In the genomic region with DNA sequence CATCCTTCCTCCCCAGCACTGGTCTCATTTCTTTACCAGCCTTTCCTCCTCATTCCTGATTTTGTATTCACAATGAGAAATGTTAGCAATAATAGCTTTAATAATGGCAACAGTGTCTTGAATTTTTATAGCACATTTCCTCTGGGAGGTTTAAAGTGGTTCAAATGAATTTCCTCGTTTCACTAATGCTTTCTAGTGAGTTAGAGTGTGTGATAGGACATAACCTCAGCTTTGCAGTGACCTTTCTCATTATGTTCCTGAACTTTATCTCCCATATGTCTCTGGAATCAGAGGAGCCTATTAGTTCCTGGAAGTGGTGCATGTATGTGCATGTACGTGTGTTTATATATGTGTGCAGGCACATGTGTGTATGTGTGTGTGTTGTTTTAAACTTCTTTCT, we compare ENCODE assay signal across 29 mouse cellular contexts.
DNase-seq lines count a peak whose midpoint lies in the region; ATAC-seq and TF ChIP-seq lines count a peak whose summit lies in the region.
"Had no signal": no experiment of that assay in that cellular context is flagged by ENCODE, and none has a peak within 500 bp of the region (broad histone marks: within the 10 kb centered on the region; RNA-seq: fewer than 3 reads in every experiment).

No protein-coding gene starts in this region.

- 63% methylated on average over 2 of the region's 2 CpGs for WGBS in forebrain, embryonic 16.5 days
- 71% methylated on average over 2 of the region's 2 CpGs for WGBS in forebrain, embryonic 15.5 days
- 62% methylated on average over 2 of the region's 2 CpGs for WGBS in midbrain, embryonic 14.5 days
- WGBS in midbrain, embryonic 11.5 days: 65% methylated on average over 2 of the region's 2 CpGs
- whole genome bisulfite sequencing in neural tube, embryonic 14.5 days: 23% methylated on average over 2 of the region's 2 CpGs

- no peaks in the 10 kb centered on the region for H3K36me3 ChIP-seq in forebrain, embryonic 16.5 days (ENCODE audit: control insufficient read depth, insufficient read depth)
- no peaks in the 10 kb centered on the region for H3K36me3 ChIP-seq in forebrain, embryonic 15.5 days
- H3K36me3 ChIP-seq in midbrain, embryonic 14.5 days (ENCODE audit: control insufficient read depth, insufficient read depth, low read length): no peaks in the 10 kb centered on the region
- no peaks in the 10 kb centered on the region for H3K36me3 ChIP-seq in midbrain, embryonic 11.5 days (ENCODE audit: control insufficient read depth, insufficient read depth, low read length)
- no peaks in the 10 kb centered on the region for H3K36me3 ChIP-seq in neural tube, embryonic 14.5 days (ENCODE audit: control insufficient read depth, insufficient read depth, low read length)
- H3K36me3 ChIP-seq: embryonic facial prominence, embryonic 10.5 days; embryonic facial prominence, embryonic 13.5 days; forebrain, embryonic 12.5 days; G1E; hindbrain, embryonic 10.5 days; hindbrain, embryonic 13.5 days had no signal

- TF ChIP-seq POLR2A in brain, embryonic 14.5 days (IDR thresholded peaks at IDR 0.05; ENCODE audit: borderline replicate concordance, extremely low read depth, insufficient read depth, insufficient read length, poor library complexity, severe bottlenecking): no peak

- H3K4me2 ChIP-seq in forebrain, embryonic 16.5 days (ENCODE audit: low read length): no peak overlapping the region
- no peak overlapping the region for H3K4me2 ChIP-seq in forebrain, embryonic 15.5 days (replicated peaks)
- no peak overlapping the region for H3K4me2 ChIP-seq in midbrain, embryonic 14.5 days (ENCODE audit: low read length)
- H3K4me2 ChIP-seq in midbrain, embryonic 11.5 days: no peak overlapping the region
- no peak overlapping the region for H3K4me2 ChIP-seq in neural tube, embryonic 14.5 days (ENCODE audit: low read depth, low read length)
- H3K4me2 ChIP-seq: embryonic facial prominence, embryonic 13.5 days; forebrain, embryonic 12.5 days; heart, embryonic 11.5 days; hindbrain, embryonic 13.5 days had no signal

- no peaks in the 10 kb centered on the region for H3K4me1 ChIP-seq in forebrain, embryonic 16.5 days (replicated peaks; ENCODE audit: control insufficient read depth, insufficient read depth, low read length)
- no peaks in the 10 kb centered on the region for H3K4me1 ChIP-seq in forebrain, embryonic 15.5 days
- H3K4me1 ChIP-seq in midbrain, embryonic 14.5 days (ENCODE audit: control insufficient read depth, insufficient read depth, low read length): no peaks in the 10 kb centered on the region
- no peaks in the 10 kb centered on the region for H3K4me1 ChIP-seq in midbrain, embryonic 11.5 days (ENCODE audit: control insufficient read depth, insufficient read depth, low read length)
- H3K4me1 ChIP-seq in neural tube, embryonic 14.5 days (ENCODE audit: control insufficient read depth, insufficient read depth, low read length): peaks cover 3% of the 10 kb centered on the region; the same call in 1 of the 2 replicates
- H3K4me1 ChIP-seq: embryonic facial prominence, embryonic 10.5 days; embryonic facial prominence, embryonic 13.5 days; forebrain, embryonic 12.5 days; hindbrain, embryonic 10.5 days; hindbrain, embryonic 13.5 days had no signal

- TF ChIP-seq CTCF in brain, embryonic 14.5 days (IDR thresholded peaks at IDR 0.05; ENCODE audit: borderline replicate concordance, extremely low read depth, insufficient read depth, insufficient read length): no peak

- DNase-seq in midbrain, embryonic 14.5 days: peak; percentile 8
- no peak for DNase-seq in midbrain, embryonic 11.5 days (ENCODE audit: low spot score, missing footprints)
- DNase-seq in brain, embryonic 14.5 days (ENCODE audit: low read depth): peak; percentile 38
- DNase-seq in right cerebral cortex, postnatal 10 days (ENCODE audit: low spot score in 2 of 2): no peak
- no peak for DNase-seq in heart, postnatal 14 days
- DNase-seq: adrenal gland, postnatal 14 days; cerebellum, adult 11-12 months; cerebellum, adult 8-10 months; cerebellum, postnatal 10 days; cerebellum, postnatal 36 days; embryo, embryonic 11 days; forebrain, postnatal 0 days; gastrocnemius, adult 2 months; gastrocnemius, postnatal 14 days; heart, adult 11 months; heart, postnatal 36 days had no signal

- H3K9ac ChIP-seq in forebrain, embryonic 16.5 days (replicated peaks; ENCODE audit: low read depth, low read length): no peak overlapping the region
- H3K9ac ChIP-seq in forebrain, embryonic 15.5 days (replicated peaks): no peak overlapping the region
- H3K9ac ChIP-seq in midbrain, embryonic 14.5 days (replicated peaks; ENCODE audit: low read length): no peak overlapping the region
- no peak overlapping the region for H3K9ac ChIP-seq in midbrain, embryonic 11.5 days (ENCODE audit: low read length)
- no peak overlapping the region for H3K9ac ChIP-seq in neural tube, embryonic 14.5 days (replicated peaks; ENCODE audit: low read depth, low read length)
- H3K9ac ChIP-seq: embryonic facial prominence, embryonic 13.5 days; forebrain, embryonic 12.5 days; forebrain, postnatal 0 days; hindbrain, embryonic 13.5 days had no signal

- no peak overlapping the region for H3K27ac ChIP-seq in forebrain, embryonic 16.5 days (ENCODE audit: low read length)
- H3K27ac ChIP-seq in forebrain, embryonic 15.5 days (replicated peaks): no peak overlapping the region
- no peak overlapping the region for H3K27ac ChIP-seq in midbrain, embryonic 14.5 days (replicated peaks; ENCODE audit: low read depth, low read length)
- H3K27ac ChIP-seq in midbrain, embryonic 11.5 days (ENCODE audit: low read depth, low read length): no peak overlapping the region
- no peak overlapping the region for H3K27ac ChIP-seq in neural tube, embryonic 14.5 days (ENCODE audit: low read depth, low read length)
- H3K27ac ChIP-seq: embryonic facial prominence, embryonic 10.5 days; embryonic facial prominence, embryonic 13.5 days; forebrain, embryonic 12.5 days; gastrocnemius, adult 2 months; hindbrain, embryonic 10.5 days; hindbrain, embryonic 13.5 days had no signal

- ATAC-seq in forebrain, embryonic 16.5 days: 0 out of 2 replicates have a peak, but pooled peaks have one; percentile 23
- ATAC-seq in forebrain, embryonic 15.5 days (replicated peaks): no peak
- ATAC-seq in midbrain, embryonic 14.5 days (ENCODE audit: low FRiP score, low TSS enrichment): no peak
- no peak for ATAC-seq in midbrain, embryonic 11.5 days (ENCODE audit: low FRiP score)
- ATAC-seq in neural tube, embryonic 14.5 days (ENCODE audit: low read depth): peak; percentile 73
- ATAC-seq: forebrain, postnatal 0 days; Patski had no signal

- intact Hi-C loops in heart, postnatal 14 days (cut with DNase I): no loop called here

- no peaks in the 10 kb centered on the region for H3K27me3 ChIP-seq in forebrain, embryonic 16.5 days (replicated peaks; ENCODE audit: control insufficient read depth, insufficient read depth, low read length)
- H3K27me3 ChIP-seq in forebrain, embryonic 15.5 days: no peaks in the 10 kb centered on the region
- H3K27me3 ChIP-seq in midbrain, embryonic 14.5 days (ENCODE audit: control insufficient read depth, insufficient read depth, low read length): no peaks in the 10 kb centered on the region
- H3K27me3 ChIP-seq in midbrain, embryonic 11.5 days (ENCODE audit: control insufficient read depth, insufficient read depth, low read length): no peaks in the 10 kb centered on the region
- H3K27me3 ChIP-seq in neural tube, embryonic 14.5 days (ENCODE audit: control insufficient read depth, insufficient read depth, low read length): no peaks in the 10 kb centered on the region
- H3K27me3 ChIP-seq: CH12.LX; embryonic facial prominence, embryonic 13.5 days; forebrain, embryonic 12.5 days; hindbrain, embryonic 13.5 days; Patski had no signal

- H3K9me3 ChIP-seq in forebrain, embryonic 16.5 days (ENCODE audit: control insufficient read depth, low read length): no peaks in the 10 kb centered on the region
- no peaks in the 10 kb centered on the region for H3K9me3 ChIP-seq in forebrain, embryonic 15.5 days
- H3K9me3 ChIP-seq in midbrain, embryonic 14.5 days (ENCODE audit: control insufficient read depth, low read length): peaks cover 1% of the 10 kb centered on the region; the same call in 1 of the 2 replicates
- no peaks in the 10 kb centered on the region for H3K9me3 ChIP-seq in midbrain, embryonic 11.5 days (ENCODE audit: control insufficient read depth, low read length)
- H3K9me3 ChIP-seq in neural tube, embryonic 14.5 days (ENCODE audit: control insufficient read depth, low read length): no peaks in the 10 kb centered on the region
- H3K9me3 ChIP-seq: embryonic facial prominence, embryonic 13.5 days; forebrain, embryonic 12.5 days; G1E; hindbrain, embryonic 10.5 days had no signal

- no peak overlapping the region for H3K4me3 ChIP-seq in forebrain, embryonic 16.5 days (replicated peaks; ENCODE audit: low read length)
- no peak overlapping the region for H3K4me3 ChIP-seq in forebrain, embryonic 15.5 days
- no peak overlapping the region for H3K4me3 ChIP-seq in midbrain, embryonic 14.5 days (replicated peaks; ENCODE audit: low read depth, low read length)
- H3K4me3 ChIP-seq in midbrain, embryonic 11.5 days (ENCODE audit: low read depth, low read length): no peak overlapping the region
- no peak overlapping the region for H3K4me3 ChIP-seq in neural tube, embryonic 14.5 days (ENCODE audit: low read depth, low read length)
- H3K4me3 ChIP-seq: embryonic facial prominence, embryonic 10.5 days; embryonic facial prominence, embryonic 13.5 days; erythroblast, embryonic 14.5 days; forebrain, embryonic 12.5 days; gastrocnemius, adult 2 months; hindbrain, embryonic 10.5 days; hindbrain, embryonic 13.5 days had no signal

Comparison
In these comparisons a context has a peak if more than half of its experiments do, and no peak if none do; other contexts are left out.
1. ATAC-seq: peak in forebrain, embryonic 16.5 days (single experiment) and neural tube, embryonic 14.5 days (single experiment); none in forebrain, embryonic 15.5 days (single experiment), midbrain, embryonic 14.5 days (single experiment) and midbrain, embryonic 11.5 days (single experiment).
2. DNase-seq: peak in midbrain, embryonic 14.5 days (single experiment) and brain, embryonic 14.5 days (single experiment); none in midbrain, embryonic 11.5 days (single experiment), right cerebral cortex, postnatal 10 days (0 of 2) and heart, postnatal 14 days (0 of 2).